Mouse (Mus musculus) pancreas, adult 10 weeks (tissue): ENCODE data around the gene Aldh3b1. TPM values are rescaled to one million over a fixed set of nuclear protein-coding genes. Genes with fewer than 3 reads are reported as not detected.

Experiments used
- polyA plus RNA-seq: library from polyadenylated mRNA; stranded (reverse); fragments of 350-450 nt; fragmentation: Illumina TruSeq; extraction: RNeasy Lipid Tissue Mini Kit (QIAGEN cat#74804); gene quantifications from one replicate; pipeline ENCODE4 v1.2.3, GENCODE M21; 2015; ENCODE audit warnings: low read depth, low replicate concordance; ENCODE audit not compliant: insufficient read depth

Gene Aldh3b1
- polyA plus RNA-seq = 1.7 TPM

GRCm38 (mm10) chr19:3929211-3929941 is at the start of gene Aldh3b1:
Aldh3b1 (minus strand) TSS chr19:3929808.

GRCm38 (mm10) chr19:3972229-3972628 is 42.6 kb upstream of the Aldh3b1 start, which contains the start of gene Aldh3b2:
Aldh3b2 (plus strand) TSS chr19:3972328.

GRCm38 (mm10) chr19:3958470-3958869 is 28.9 kb upstream of the Aldh3b1 start, which contains the start of gene Aldh3b3:
Aldh3b3 (plus strand) TSS chr19:3958645.

GRCm38 (mm10) chr19:3935032-3935895 is 5.7 kb upstream of the Aldh3b1 start, which contains the start of gene Unc93b1:
Unc93b1 (plus strand) TSS chr19:3935186.

GRCm38 (mm10) chr19:3912337-3913204 is 17.0 kb downstream of the Aldh3b1 start, which contains the start of gene Ndufs8:
Ndufs8 (minus strand) TSS chr19:3912774.

GRCm38 (mm10) chr19:3906795-3907786 is 22.5 kb downstream of the Aldh3b1 start, which contains the start of gene Tcirg1:
Tcirg1 (minus strand) TSS chr19:3907133.

Other genes starting within 250 kb of the Aldh3b1 start
- gene Lrp5, start 243.2 kb downstream of the Aldh3b1 start, polyA plus RNA-seq = 10.3 TPM
- 4.0 TPM for gene 1810055G02Rik, start 221.5 kb downstream of the Aldh3b1 start, polyA plus RNA-seq
- gene Kmt5b, start 162.4 kb downstream of the Aldh3b1 start, polyA plus RNA-seq = 11.8 TPM
- 61.3 TPM for gene Chka, start 78.0 kb downstream of the Aldh3b1 start, polyA plus RNA-seq
- 67.9 TPM for gene Tcirg1, start 22.7 kb downstream of the Aldh3b1 start, polyA plus RNA-seq
- gene Ndufs8, start 17.0 kb downstream of the Aldh3b1 start, polyA plus RNA-seq = 32.0 TPM
- gene Unc93b1, start 5.4 kb upstream of the Aldh3b1 start, polyA plus RNA-seq = 16.7 TPM
- gene Aldh3b3, start 28.8 kb upstream of the Aldh3b1 start, polyA plus RNA-seq = not detected
- gene Aldh3b2, start 42.5 kb upstream of the Aldh3b1 start, polyA plus RNA-seq = 0.63 TPM
- gene Acy3, start 56.8 kb upstream of the Aldh3b1 start, polyA plus RNA-seq = 3.5 TPM
- gene Tbx10, start 62.9 kb upstream of the Aldh3b1 start, polyA plus RNA-seq = not detected
- 9.6 TPM for gene Nudt8, start 70.8 kb upstream of the Aldh3b1 start, polyA plus RNA-seq
- gene Gm49405, start 70.8 kb upstream of the Aldh3b1 start, polyA plus RNA-seq = 0.68 TPM
- gene Doc2g, start 73.5 kb upstream of the Aldh3b1 start, polyA plus RNA-seq = 5.5 TPM
- 42.7 TPM for gene Ndufv1, start 83.0 kb upstream of the Aldh3b1 start, polyA plus RNA-seq
- gene Gstp1, start 108.2 kb upstream of the Aldh3b1 start, polyA plus RNA-seq = 449 TPM
- 112 TPM for gene Gstp2, start 116.2 kb upstream of the Aldh3b1 start, polyA plus RNA-seq
- gene Gstp3, start 129.8 kb upstream of the Aldh3b1 start, polyA plus RNA-seq = not detected
- 118 TPM for gene Cabp2, start 151.8 kb upstream of the Aldh3b1 start, polyA plus RNA-seq
- 35.8 TPM for gene Cdk2ap2, start 167.4 kb upstream of the Aldh3b1 start, polyA plus RNA-seq
- 10.6 TPM for gene Pitpnm1, start 170.2 kb upstream of the Aldh3b1 start, polyA plus RNA-seq
- gene Aip, start 196.1 kb upstream of the Aldh3b1 start, polyA plus RNA-seq = 19.1 TPM
- gene Gpr152, start 210.0 kb upstream of the Aldh3b1 start, polyA plus RNA-seq = not detected
- not detected for gene Cabp4, start 214.2 kb upstream of the Aldh3b1 start, polyA plus RNA-seq
- gene Coro1b, start 218.8 kb upstream of the Aldh3b1 start, polyA plus RNA-seq = 31.1 TPM
- 8.4 TPM for gene Ptprcap, start 223.8 kb upstream of the Aldh3b1 start, polyA plus RNA-seq
- gene Rps6kb2, start 233.5 kb upstream of the Aldh3b1 start, polyA plus RNA-seq = 31.4 TPM
- gene Carns1, start 245.7 kb upstream of the Aldh3b1 start, polyA plus RNA-seq = 1.00 TPM